Mouse (Mus musculus): Measurements from ENCODE around the gene Otud7b. TPM values are rescaled to one million over a fixed set of nuclear protein-coding genes. Genes with fewer than 3 reads are reported as not detected.

The Otud7b gene
- polyA plus RNA-seq (2014; fragmentation: Nextera tagmentation; extraction: Ambion mirVana) = 13.9 and 16.2 TPM in 2 replicates

GRCm38 (mm10) chr3:96104261-96105065 lies at the start of gene Otud7b:
Gene Otud7b, plus strand, starts transcription at chr3:96104527.
- H3K27ac ChIP-seq (ENCODE audit: low read length) = peak within 1 kb of the TSS; percentile 93
- peak within 1 kb of the TSS; percentile 87 for H3K4me3 ChIP-seq (ENCODE audit: low read depth, low read length)
- H3K27me3 ChIP-seq (ENCODE audit: control insufficient read depth, insufficient read depth, low read length) = no peaks in the 10 kb centered on the region
- no peaks in the 10 kb centered on the region for H3K9me3 ChIP-seq (ENCODE audit: control insufficient read depth, low read depth, low read length)
- ATAC-seq (ENCODE audit: insufficient number of reproducible peaks, insufficient read depth, low FRiP score, low read depth) = peak; percentile 90
- peaks cover 10% of the 10 kb centered on the region; the same call in 1 of the 2 replicates for H3K4me1 ChIP-seq (ENCODE audit: control insufficient read depth, insufficient read depth, low read length)
- H3K36me3 ChIP-seq (ENCODE audit: control insufficient read depth, insufficient read depth, low read length) = no peaks in the 10 kb centered on the region
- H3K4me2 ChIP-seq (replicated peaks; ENCODE audit: low read depth, low read length) = peak within 1 kb of the TSS; percentile 57
- peak within 1 kb of the TSS; percentile 89 for H3K9ac ChIP-seq (replicated peaks; ENCODE audit: low read depth, low read length)
- under 1% methylated on average over 78 of the region's 84 CpGs for WGBS

DNA sequence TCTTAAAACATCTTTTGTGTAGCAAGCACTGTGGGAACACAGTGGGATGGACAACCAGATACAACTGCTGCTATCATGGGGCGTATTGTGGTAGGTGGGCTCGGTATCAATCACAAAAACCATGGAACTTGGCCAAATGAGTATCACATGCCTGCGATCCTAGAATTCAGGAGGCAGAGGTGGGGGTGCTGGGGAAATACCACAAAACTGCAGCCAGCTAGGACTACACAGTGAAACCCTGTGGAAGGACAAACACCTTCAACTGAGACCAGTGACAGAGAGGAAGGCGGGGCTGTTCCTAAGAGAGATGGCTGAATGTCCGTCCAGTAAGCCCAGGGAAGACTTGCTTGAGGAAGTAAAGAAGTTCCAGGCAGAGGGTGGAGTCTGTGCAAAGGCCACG lies 49.0 kb upstream of the Otud7b start:
- Histone ChIP-seq H3K9me3 (ENCODE audit: control insufficient read depth, low read depth, low read length) (no peaks in the 10 kb centered on the region), H3K4me1 (ENCODE audit: control insufficient read depth, insufficient read depth, low read length) (no peaks in the 10 kb centered on the region; the same call in 1 of the 2 replicates), H3K9ac (replicated peaks; ENCODE audit: low read depth, low read length) (no peak overlapping the region), H3K4me3 (ENCODE audit: low read depth, low read length) (no peak overlapping the region), H3K27ac (ENCODE audit: low read length) (no peak overlapping the region), H3K4me2 (replicated peaks; ENCODE audit: low read depth, low read length) (no peak overlapping the region), H3K27me3 (ENCODE audit: control insufficient read depth, insufficient read depth, low read length) (no peaks in the 10 kb centered on the region), H3K36me3 (ENCODE audit: control insufficient read depth, insufficient read depth, low read length) (0 out of 2 replicates have a peak, but pooled peaks cover 3% of the 10 kb centered on the region)
- no peak for ATAC-seq (ENCODE audit: insufficient number of reproducible peaks, insufficient read depth, low FRiP score, low read depth)
- 83% methylated on average over 6 of the region's 6 CpGs for WGBS

GRCm38 (mm10) chr3:96056031-96056430 lies 48.3 kb upstream of the Otud7b start:
- Histone ChIP-seq H3K27me3 (ENCODE audit: control insufficient read depth, insufficient read depth, low read length) (no peaks in the 10 kb centered on the region), H3K27ac (ENCODE audit: low read length) (no peak overlapping the region), H3K9ac (replicated peaks; ENCODE audit: low read depth, low read length) (no peak overlapping the region), H3K36me3 (ENCODE audit: control insufficient read depth, insufficient read depth, low read length) (no peaks in the 10 kb centered on the region), H3K4me2 (replicated peaks; ENCODE audit: low read depth, low read length) (no peak overlapping the region), H3K4me3 (ENCODE audit: low read depth, low read length) (no peak overlapping the region), H3K4me1 (ENCODE audit: control insufficient read depth, insufficient read depth, low read length) (no peaks in the 10 kb centered on the region; the same call in 1 of the 2 replicates), H3K9me3 (ENCODE audit: control insufficient read depth, low read depth, low read length) (no peaks in the 10 kb centered on the region)
- no peak for ATAC-seq (ENCODE audit: insufficient number of reproducible peaks, insufficient read depth, low FRiP score, low read depth)
- 88% methylated on average over 4 of the region's 4 CpGs for WGBS

- H3K4me2 ChIP-seq (replicated peaks; ENCODE audit: low read depth, low read length) = peak overlapping the region; percentile 74
- ATAC-seq (ENCODE audit: insufficient number of reproducible peaks, insufficient read depth, low FRiP score, low read depth) = peak; percentile 95
- under 1% methylated on average over 26 of the region's 26 CpGs for WGBS
These were observed 46.6 kb upstream of the Otud7b start for GRCm38 (mm10) chr3:96057747-96058204.

GRCm38 (mm10) chr3:96058231-96058896 lies 46.0 kb upstream of the Otud7b start, which contains the start of gene Vps45:
Gene Vps45, minus strand, starts transcription at chr3:96058466.
- Histone ChIP-seq H3K4me2 (replicated peaks; ENCODE audit: low read depth, low read length) (peak within 1 kb of the TSS; percentile 74), H3K4me3 (ENCODE audit: low read depth, low read length) (peak within 1 kb of the TSS; percentile 67), H3K36me3 (ENCODE audit: control insufficient read depth, insufficient read depth, low read length) (no peaks in the 10 kb centered on the region), H3K9ac (replicated peaks; ENCODE audit: low read depth, low read length) (peak within 1 kb of the TSS; percentile 61), H3K27ac (ENCODE audit: low read length) (peak within 1 kb of the TSS; percentile 87), H3K27me3 (ENCODE audit: control insufficient read depth, insufficient read depth, low read length) (no peaks in the 10 kb centered on the region), H3K9me3 (ENCODE audit: control insufficient read depth, low read depth, low read length) (no peaks in the 10 kb centered on the region), H3K4me1 (ENCODE audit: control insufficient read depth, insufficient read depth, low read length) (no peaks in the 10 kb centered on the region; the same call in 1 of the 2 replicates)
- 2% methylated on average over 18 of the region's 18 CpGs for WGBS
- ATAC-seq (ENCODE audit: insufficient number of reproducible peaks, insufficient read depth, low FRiP score, low read depth) = peak; percentile 66; the same call in 1 of the 2 replicates

More at GRCm38 (mm10) chr3:96057747-96058204, 46.6 kb upstream of the Otud7b start:
- Histone ChIP-seq H3K36me3 (ENCODE audit: control insufficient read depth, insufficient read depth, low read length) (no peaks in the 10 kb centered on the region), H3K9me3 (ENCODE audit: control insufficient read depth, low read depth, low read length) (no peaks in the 10 kb centered on the region), H3K9ac (replicated peaks; ENCODE audit: low read depth, low read length) (peak overlapping the region; percentile 61), H3K4me3 (ENCODE audit: low read depth, low read length) (peak overlapping the region; percentile 67), H3K27ac (ENCODE audit: low read length) (peak overlapping the region; percentile 87), H3K4me1 (ENCODE audit: control insufficient read depth, insufficient read depth, low read length) (no peaks in the 10 kb centered on the region; the same call in 1 of the 2 replicates), H3K27me3 (ENCODE audit: control insufficient read depth, insufficient read depth, low read length) (no peaks in the 10 kb centered on the region)

DNA sequence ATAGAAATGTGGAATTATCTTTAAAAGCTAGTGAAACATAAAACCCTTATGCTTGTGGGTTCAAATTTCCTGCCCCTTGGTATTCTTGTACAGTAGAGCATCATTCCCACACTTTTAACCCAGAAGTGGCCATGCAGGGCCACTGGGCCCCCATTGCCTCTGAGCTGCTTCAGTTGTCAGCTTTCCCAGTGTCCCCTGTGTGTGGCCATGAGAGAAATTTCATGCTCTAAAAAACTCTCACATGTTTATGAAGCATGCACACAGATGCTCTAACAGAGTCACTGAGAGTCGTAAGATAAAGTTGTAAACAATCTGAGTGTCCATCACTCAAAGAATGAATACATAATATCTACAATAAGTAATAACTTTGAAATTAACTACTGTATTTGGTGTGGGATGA lies 44.2 kb upstream of the Otud7b start:
- H3K9ac ChIP-seq (replicated peaks; ENCODE audit: low read depth, low read length) = no peak overlapping the region
- no peak overlapping the region for H3K27ac ChIP-seq (ENCODE audit: low read length)
- ATAC-seq (ENCODE audit: insufficient number of reproducible peaks, insufficient read depth, low FRiP score, low read depth) = no peak
- 71% methylated on average over 1 of the region's 1 CpGs for WGBS
- H3K9me3 ChIP-seq (ENCODE audit: control insufficient read depth, low read depth, low read length) = no peaks in the 10 kb centered on the region
- no peak overlapping the region for H3K4me2 ChIP-seq (replicated peaks; ENCODE audit: low read depth, low read length)
- no peak overlapping the region for H3K4me3 ChIP-seq (ENCODE audit: low read depth, low read length)
- H3K36me3 ChIP-seq (ENCODE audit: control insufficient read depth, insufficient read depth, low read length) = no peaks in the 10 kb centered on the region
- H3K27me3 ChIP-seq (ENCODE audit: control insufficient read depth, insufficient read depth, low read length) = no peaks in the 10 kb centered on the region
- H3K4me1 ChIP-seq (ENCODE audit: control insufficient read depth, insufficient read depth, low read length) = no peaks in the 10 kb centered on the region; the same call in 1 of the 2 replicates

DNA sequence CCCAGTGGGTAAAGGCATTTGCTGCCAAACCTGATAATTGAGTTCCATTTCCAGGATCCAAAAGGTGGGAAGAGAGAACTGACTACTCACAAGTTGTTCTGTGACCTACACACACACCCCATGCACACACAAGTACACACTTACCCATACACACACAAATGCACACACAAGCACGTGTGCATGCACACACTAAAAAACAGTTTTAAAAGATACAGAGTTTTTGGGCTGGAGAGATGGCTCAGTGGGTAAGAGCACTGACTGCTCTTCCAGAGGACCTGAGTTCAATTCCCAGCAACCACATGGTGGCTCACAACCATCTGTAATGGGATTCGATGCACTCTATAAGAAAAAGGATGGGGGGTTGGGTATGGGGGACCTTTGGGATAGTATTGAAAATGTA lies 41.0 kb upstream of the Otud7b start:
- no peaks in the 10 kb centered on the region for H3K36me3 ChIP-seq (ENCODE audit: control insufficient read depth, insufficient read depth, low read length)
- H3K4me1 ChIP-seq (ENCODE audit: control insufficient read depth, insufficient read depth, low read length) = no peaks in the 10 kb centered on the region; the same call in 1 of the 2 replicates
- no peaks in the 10 kb centered on the region for H3K9me3 ChIP-seq (ENCODE audit: control insufficient read depth, low read depth, low read length)
- no peak overlapping the region for H3K4me2 ChIP-seq (replicated peaks; ENCODE audit: low read depth, low read length)
- no peaks in the 10 kb centered on the region for H3K27me3 ChIP-seq (ENCODE audit: control insufficient read depth, insufficient read depth, low read length)
- H3K9ac ChIP-seq (replicated peaks; ENCODE audit: low read depth, low read length) = no peak overlapping the region
- H3K4me3 ChIP-seq (ENCODE audit: low read depth, low read length) = no peak overlapping the region
- no peak for ATAC-seq (ENCODE audit: insufficient number of reproducible peaks, insufficient read depth, low FRiP score, low read depth)
- 75% methylated on average over 2 of the region's 2 CpGs for WGBS
- H3K27ac ChIP-seq (ENCODE audit: low read length) = no peak overlapping the region

DNA sequence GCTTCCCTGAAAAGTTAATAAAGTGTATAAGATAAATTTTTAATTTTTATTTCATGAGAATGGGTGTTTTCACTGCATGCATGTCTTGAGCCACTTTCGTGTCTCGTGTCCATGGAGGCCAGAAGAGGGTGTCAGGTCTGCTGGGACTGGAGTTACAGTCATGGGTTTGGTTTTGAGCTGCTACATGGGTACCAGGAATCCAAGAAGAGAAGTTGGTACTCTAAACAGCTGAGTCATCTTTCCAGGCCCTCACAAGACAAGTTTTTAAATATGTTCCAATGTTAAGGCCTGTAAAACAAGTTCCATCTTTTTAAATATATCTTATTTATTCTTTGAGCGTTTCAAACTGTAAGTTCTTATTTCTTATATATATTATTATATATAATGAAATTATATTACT lies 40.1 kb upstream of the Otud7b start:
- Histone ChIP-seq H3K27me3 (ENCODE audit: control insufficient read depth, insufficient read depth, low read length) (no peaks in the 10 kb centered on the region), H3K27ac (ENCODE audit: low read length) (no peak overlapping the region), H3K4me1 (ENCODE audit: control insufficient read depth, insufficient read depth, low read length) (no peaks in the 10 kb centered on the region), H3K9ac (replicated peaks; ENCODE audit: low read depth, low read length) (no peak overlapping the region), H3K9me3 (ENCODE audit: control insufficient read depth, low read depth, low read length) (no peaks in the 10 kb centered on the region), H3K4me3 (ENCODE audit: low read depth, low read length) (no peak overlapping the region), H3K36me3 (ENCODE audit: control insufficient read depth, insufficient read depth, low read length) (no peaks in the 10 kb centered on the region), H3K4me2 (replicated peaks; ENCODE audit: low read depth, low read length) (no peak overlapping the region)
- no peak for ATAC-seq (ENCODE audit: insufficient number of reproducible peaks, insufficient read depth, low FRiP score, low read depth)
- 80% methylated on average over 3 of the region's 3 CpGs for WGBS

Measured in stomach, embryonic 14.5 days (tissue).